Mouse (Mus musculus): Measurements from ENCODE around the gene Slfn14. TPM values are rescaled to one million over a fixed set of nuclear protein-coding genes. Genes with fewer than 3 reads are reported as not detected.
"Not testable (repeated sequence)": the region's sequence is repeated elsewhere in the genome, so short reads cannot be mapped to it uniquely, and the experiment has no call there.

Gene Slfn14
- polyA plus RNA-seq (2012; rRNA removed), result 0.01 TPM in 1 of 2 replicates, not detected in the other

DNA sequence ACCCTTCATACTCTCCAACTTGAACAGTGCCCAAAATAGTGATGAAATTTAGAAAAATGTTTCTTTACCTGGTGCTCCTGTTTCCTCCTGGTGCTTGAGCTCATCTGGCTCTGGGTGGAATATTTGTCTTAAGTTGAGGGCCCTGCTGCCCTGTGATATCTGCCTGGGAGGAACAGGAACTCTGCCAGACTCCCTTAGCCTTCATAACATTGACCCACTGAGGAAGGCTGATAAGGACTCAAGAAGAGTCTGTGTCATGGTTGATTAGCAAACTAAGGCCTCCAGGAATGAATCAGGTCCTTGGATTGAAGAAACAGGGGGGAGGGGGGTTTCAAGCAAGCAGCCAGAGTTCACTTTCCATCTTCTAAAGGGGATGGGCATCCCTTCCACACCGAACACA lies at the start of gene Slfn14:
TSS of gene Slfn14 (minus strand) at position 161 of the 400 bp plus-strand sequence.
- DNase-seq (ENCODE audit: low spot score), result no peak

- no peak for DNase-seq (ENCODE audit: low spot score)
Measured at GRCm38 (mm10) chr11:83335826-83336225, 49.3 kb upstream of the Slfn14 start.

DNA sequence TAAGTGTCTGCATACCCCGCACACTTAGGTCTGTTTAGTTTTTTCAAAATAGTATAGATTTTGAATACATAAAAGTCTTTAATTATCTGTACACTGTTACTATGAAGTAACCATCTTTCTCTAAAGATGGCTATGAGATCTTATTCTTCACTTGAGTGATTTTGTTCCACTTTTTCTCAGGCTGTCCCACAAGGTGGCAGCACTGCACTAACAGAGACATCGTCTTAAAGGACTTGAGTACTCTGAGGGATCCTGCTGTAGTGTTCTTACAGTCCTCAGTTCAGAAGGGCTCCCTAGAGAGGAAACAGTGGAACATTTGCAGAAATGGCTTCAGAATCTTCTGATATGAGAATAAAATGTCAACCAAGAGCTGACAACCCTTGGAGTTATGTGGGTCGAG lies 40.9 kb upstream of the Slfn14 start:
- no peak for DNase-seq (ENCODE audit: low spot score)

- not testable (repeated sequence) for DNase-seq (ENCODE audit: low spot score)
Measured at GRCm38 (mm10) chr11:83326692-83327091, 40.2 kb upstream of the Slfn14 start.

- no peak for DNase-seq (ENCODE audit: low spot score)
Measured at GRCm38 (mm10) chr11:83319048-83319447, 32.5 kb upstream of the Slfn14 start.

GRCm38 (mm10) chr11:83312471-83312870 lies 25.9 kb upstream of the Slfn14 start:
- no peak for DNase-seq (ENCODE audit: low spot score)

DNA sequence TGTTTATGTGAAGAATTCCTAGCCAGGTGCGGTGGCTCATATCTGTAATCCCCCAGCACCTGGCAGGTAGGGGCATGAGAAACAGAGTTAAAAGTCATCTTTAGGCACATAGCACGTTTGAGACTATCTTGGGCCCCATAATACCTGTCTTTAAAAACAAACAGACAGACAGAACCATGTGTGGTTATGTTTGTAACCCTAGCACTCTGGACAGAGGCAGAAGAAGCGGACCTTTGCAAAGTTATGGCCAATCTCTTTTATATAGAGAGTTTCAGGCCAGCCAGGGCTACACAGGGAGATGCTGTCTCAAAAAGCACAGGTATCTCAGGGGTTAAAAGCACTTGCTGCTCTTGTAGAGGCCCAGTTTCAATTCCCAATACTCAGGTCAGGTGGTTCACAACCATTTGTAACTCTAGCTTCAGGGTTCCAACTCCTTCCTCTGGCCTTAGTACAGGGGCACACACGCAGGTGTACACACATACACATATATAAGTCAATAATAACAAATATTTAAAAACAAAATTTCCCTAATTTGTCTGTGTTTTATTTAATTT lies 20.3 kb upstream of the Slfn14 start:
- DNase-seq (ENCODE audit: low spot score), result no peak

- no peak for DNase-seq (ENCODE audit: low spot score)
Measured at GRCm38 (mm10) chr11:83304485-83304884, 18.0 kb upstream of the Slfn14 start.

DNA sequence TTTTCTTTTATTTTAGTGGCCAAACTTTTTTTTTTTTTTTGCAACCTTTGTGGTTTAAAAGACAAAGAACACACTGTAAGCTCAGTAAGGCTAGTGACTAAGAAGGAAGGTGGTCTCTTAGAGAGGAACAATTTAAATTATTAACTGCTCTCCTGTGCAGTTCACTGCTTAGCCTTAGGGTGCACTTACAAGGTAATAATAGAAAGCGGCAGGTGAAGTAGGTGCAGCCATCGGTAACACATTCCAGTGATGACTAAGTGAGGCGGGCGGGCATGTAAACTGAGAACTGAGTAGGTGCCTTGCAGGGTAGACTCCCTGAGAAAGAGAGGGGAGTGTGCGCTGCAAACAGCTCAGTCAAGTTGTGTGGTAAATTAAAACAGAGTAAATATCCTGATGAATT lies 17.2 kb upstream of the Slfn14 start:
- DNase-seq (ENCODE audit: low spot score), result no peak

DNA sequence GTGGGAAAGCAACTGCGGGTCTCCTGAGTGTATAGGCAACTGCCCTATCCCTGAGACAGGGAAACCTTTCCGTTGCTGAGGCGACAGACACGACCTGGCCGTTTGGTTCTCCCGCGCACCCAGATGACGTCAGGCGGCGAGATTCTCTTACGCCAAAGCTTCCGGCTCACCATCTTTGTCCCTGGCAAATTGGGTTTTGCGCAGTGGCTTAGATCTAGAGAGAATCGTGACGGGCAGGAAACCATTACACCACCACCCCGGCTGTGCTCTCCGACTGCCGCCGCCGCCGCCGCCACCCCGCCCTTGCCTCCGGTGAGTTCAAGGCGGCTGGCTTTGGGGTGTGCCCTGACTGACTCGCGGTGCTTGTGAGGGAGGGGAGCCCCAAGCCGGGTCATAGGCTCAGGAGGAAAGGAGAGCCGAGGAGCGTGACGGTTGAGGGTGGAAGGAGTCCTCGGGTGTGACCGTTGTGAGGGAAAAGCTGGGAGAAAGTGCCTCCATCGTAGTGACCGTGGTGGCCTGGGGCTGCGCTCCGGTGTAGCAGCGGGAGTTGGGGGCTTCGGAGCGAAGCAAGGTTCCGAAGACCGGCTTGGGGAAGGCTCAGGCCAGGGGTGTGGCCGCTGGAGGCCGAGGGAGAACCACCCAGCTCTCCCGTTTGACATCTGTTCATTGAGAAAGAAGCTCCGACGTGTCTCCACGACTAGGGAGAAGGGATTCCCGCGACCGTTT lies 16.2 kb upstream of the Slfn14 start, which contains the start of gene Pex12:
TSS of gene Pex12 (minus strand) at position 61 of the 726 bp plus-strand sequence.
- peak; percentile 84 for DNase-seq (ENCODE audit: low spot score)

GRCm38 (mm10) chr11:83302124-83302523 lies 15.6 kb upstream of the Slfn14 start:
- DNase-seq (ENCODE audit: low spot score), result no peak

DNA sequence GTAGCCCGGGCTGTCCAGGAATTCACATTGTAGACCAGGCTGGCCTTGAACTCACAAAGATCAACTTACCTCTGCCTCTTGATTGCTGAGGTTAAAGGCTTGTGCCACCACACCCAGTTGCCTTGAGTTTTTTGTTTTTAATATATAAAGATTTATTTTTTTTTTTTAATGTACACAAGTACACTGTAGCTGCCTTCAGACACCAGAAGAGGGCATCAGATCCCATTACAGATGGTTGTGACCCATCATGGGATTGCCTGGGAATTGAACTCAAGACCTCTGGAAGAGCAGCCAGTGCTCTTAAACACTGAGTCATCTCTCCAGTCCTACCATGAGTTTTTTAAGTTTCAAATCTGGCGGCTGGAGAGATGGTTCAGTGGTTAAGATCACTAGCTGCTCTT lies 14.9 kb upstream of the Slfn14 start:
- no peak for DNase-seq (ENCODE audit: low spot score)

DNA sequence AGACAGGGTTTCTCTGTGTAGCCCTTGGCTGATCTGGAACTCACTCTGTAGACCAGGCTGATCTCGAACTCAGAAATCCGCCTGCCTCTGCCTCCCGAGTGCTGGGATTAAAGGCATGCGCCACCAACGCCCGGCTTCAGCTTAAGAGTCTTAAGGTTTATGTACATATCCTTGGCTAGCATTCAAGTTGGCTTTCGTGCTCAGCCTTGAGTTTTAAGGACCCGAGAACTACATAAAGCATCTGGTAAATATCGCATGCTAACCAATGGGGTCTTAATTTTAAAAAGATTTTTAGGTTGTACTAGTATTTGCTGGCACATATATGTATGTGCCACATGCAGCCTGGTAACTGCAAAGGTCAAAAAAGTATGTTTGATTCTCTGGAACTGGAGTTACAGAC lies 13.2 kb upstream of the Slfn14 start:
- no peak for DNase-seq (ENCODE audit: low spot score)

- peak; percentile 81 for DNase-seq (ENCODE audit: low spot score)
Measured at GRCm38 (mm10) chr11:83298225-83299195, 12.0 kb upstream of the Slfn14 start, which contains the start of gene Ap2b1. Ap2b1 (plus strand) TSS chr11:83299024.

DNA sequence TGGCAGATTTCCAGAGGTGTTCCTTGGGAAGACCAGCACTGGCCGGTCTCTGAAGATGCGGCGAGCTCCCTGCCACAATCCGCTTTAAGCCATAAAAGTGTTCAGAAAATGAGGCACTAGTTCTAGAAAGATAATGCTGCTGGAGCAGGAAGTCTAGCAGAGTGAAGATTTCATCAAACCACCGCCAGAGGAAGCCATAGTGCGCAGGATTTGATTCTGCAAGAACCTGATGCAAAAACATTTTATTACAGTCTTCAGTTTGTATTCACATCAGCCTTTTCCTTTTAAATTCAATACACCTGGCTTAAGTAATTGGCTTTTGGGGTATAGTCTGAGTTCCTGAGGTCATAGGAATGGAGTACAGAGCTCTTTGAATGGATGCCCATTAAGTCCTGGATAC lies 11.3 kb upstream of the Slfn14 start:
- DNase-seq (ENCODE audit: low spot score), result no peak

DNA sequence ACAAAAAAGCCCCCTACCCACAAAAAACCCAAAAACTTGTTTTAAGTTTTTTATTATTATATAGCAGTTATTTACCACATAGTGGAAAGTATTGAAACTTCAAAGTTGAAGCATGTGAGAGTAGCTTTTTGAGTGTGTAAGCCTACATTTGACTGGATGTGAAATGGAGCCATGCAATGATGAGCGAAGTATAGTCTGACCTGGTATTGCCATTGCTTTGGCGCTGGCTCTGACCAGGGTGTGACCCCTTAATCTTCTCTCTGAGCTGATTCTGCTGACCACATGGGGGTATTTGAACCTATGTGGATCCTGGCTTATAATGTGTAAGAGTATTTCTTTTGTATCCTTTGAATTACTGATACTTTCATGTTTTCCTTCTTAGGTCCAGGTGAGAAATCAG lies 7.6 kb upstream of the Slfn14 start:
- no peak for DNase-seq (ENCODE audit: low spot score)

DNA sequence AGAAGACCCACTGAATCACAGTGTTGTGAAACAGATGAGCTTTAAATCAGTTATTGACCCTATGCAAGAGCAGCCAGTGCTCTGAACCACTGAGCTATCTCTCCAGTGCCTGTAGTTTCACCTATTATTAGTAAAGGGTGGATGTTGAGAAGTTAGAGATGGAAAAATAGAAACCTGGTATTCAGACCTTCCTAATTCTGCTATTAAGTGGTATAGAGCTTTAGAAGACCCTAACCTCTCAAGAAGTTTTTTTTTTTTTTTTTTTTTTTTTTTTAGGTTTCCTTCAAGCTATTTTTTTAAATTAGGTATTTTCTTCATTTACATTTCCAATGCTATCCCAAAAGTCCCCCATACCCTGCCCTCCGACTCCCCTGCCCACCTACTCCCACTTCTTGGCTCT lies 6.7 kb upstream of the Slfn14 start:
- no peak for DNase-seq (ENCODE audit: low spot score)

- DNase-seq (ENCODE audit: low spot score), result no peak
Measured at GRCm38 (mm10) chr11:83292251-83292587, 5.7 kb upstream of the Slfn14 start.

DNA sequence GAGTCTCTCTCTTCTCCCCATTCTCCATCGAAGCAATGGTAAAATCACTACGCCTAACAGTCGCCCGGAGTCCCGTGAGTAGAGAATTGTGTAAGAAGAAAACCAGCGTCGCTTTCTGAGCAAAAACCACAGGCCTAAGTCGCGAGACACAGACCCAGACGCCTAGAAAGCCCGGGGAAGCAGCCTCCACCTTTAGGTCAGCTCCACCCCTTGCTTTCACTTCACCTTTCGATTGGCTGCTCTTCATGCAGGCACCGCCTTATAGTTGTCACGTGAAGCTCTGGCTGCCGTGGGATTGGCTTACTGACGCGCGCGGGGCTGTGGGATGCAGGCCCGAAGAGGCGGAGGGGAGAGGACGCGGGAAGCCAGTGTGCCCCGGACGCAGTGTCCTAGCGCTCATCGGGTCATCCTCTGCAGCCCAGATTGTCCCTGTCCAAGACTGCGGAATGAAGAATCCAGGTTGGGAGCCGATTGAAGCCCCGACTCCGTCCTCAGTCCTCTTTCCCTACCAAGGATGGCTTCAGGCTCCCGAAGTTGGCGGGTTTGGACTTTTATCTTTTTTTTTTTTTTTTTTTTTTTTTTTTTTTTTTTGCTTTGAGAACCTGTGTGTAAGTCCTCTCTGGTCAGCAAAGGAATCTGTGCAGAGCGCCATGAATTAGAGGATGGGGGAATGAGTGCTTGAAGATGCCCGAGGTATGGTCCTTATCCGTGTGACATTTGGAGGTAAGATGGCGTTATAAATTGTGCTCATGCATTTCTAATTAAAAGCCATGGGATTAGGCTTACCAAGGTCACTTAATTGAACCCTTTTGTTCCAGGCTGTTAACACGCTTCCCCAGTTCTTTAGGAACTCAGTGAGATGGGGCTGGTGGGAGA lies 5.1 kb upstream of the Slfn14 start:
- peak; percentile 82 for DNase-seq (ENCODE audit: low spot score)

DNA sequence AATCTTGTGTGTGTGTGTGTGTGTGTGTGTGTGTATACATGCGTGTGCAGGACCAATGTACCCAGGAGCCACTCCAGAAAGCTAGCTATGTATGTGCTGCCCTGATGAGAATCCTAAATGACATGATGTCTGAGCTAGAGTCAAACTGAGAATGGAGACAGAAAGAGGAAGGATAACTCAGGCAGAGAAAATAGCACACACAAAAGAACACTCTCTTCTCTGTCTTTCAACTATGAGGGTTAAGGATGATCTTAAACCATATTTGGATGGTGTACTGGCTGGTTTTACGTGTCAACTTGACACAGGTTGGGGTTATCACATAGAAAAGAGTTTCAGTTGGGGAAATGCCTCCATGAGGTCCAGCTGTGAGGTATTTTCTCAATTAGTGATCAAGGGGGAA lies 3.1 kb upstream of the Slfn14 start:
- DNase-seq (ENCODE audit: low spot score), result no peak

DNA sequence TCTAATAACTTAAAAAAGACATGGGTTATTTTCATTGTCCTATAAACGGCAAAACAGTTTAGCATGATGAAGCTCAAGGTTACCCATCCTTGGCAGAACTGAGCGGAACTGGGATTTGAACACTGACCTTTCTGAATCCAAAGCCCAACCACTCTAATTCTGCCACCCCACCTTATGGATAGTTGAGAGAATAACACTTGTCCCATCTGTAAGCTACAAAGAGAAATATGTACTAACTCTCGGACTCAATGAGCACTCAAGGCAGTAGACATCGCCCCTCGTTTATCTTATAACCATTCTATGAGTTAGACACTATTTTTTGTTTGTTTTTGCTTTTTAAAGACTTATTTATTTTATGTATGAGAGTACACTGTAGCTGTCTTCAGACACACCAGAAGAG lies 2.5 kb upstream of the Slfn14 start:
- no peak for DNase-seq (ENCODE audit: low spot score)

Measured in urinary bladder, adult 2 months (tissue).